Mouse (Mus musculus) adrenal gland, postnatal 4 days (tissue): Measurements from ENCODE around the gene Lgalsl. TPM values are rescaled to one million over a fixed set of nuclear protein-coding genes. Genes with fewer than 3 reads are reported as not detected.

Experiments
- DNase-seq, 2 experiments: peaks; one replicate each; pipeline ENCODE4 v3.0.0; 2021 to 2022; ENCODE audit warnings: low spot score in 2 of 2, mixed read lengths in 2 of 2
- long read RNA-seq, 2 experiments: library from polyadenylated mRNA; stranded (forward); transcript quantifications; one replicate each; pipeline ENCODE4 v2.0.0; 2021
- total RNA-seq, 2 experiments: library from RNA; stranded (reverse); gene quantifications; 2 replicates each; pipeline ENCODE4 v1.2.3; 2021

Gene Lgalsl
- 10 to 100 TPM; 41.1 to 41.6 TPM for total RNA-seq
- long read RNA-seq, experiment 1, transcript Lgalsl-201 (5 exons, 3,362 nt) = major isoform, 21 of 32 reads
- long read RNA-seq, experiment 1, partial matches to known transcripts = 2 of 32 reads
- long read RNA-seq, experiment 1, other reads (novel, unspliced or antisense) = 8 of 32 reads
- long read RNA-seq, experiment 2, transcript Lgalsl-201 (5 exons, 3,362 nt) = major isoform, 49 of 60 reads
- long read RNA-seq, experiment 2, partial matches to known transcripts = 1 of 60 reads
- long read RNA-seq, experiment 2, other reads (novel, unspliced or antisense) = 8 of 60 reads

GRCm38 (mm10) chr11:20830686-20831505 is at the start of gene Lgalsl:
Lgalsl (minus strand) TSS chr11:20831056.
- DNase-seq = peak; percentile 50 to 61

GRCm38 (mm10) chr11:20878644-20879043 is 47.8 kb upstream of the Lgalsl start:
- no peak for DNase-seq

GRCm38 (mm10) chr11:20877578-20878096 is 46.8 kb upstream of the Lgalsl start:
- no peak for DNase-seq

GRCm38 (mm10) chr11:20873386-20873785 is 42.5 kb upstream of the Lgalsl start:
- DNase-seq = no peak

- DNase-seq = peak in 1 of 2 experiments; percentile 19
Observed at GRCm38 (mm10) chr11:20872911-20873310, 42.1 kb upstream of the Lgalsl start.

- no peak for DNase-seq
Observed at GRCm38 (mm10) chr11:20872444-20872843, 41.6 kb upstream of the Lgalsl start.

- no peak for DNase-seq
Observed at GRCm38 (mm10) chr11:20869927-20870326, 39.1 kb upstream of the Lgalsl start.

GRCm38 (mm10) chr11:20865450-20865849 is 34.6 kb upstream of the Lgalsl start:
- DNase-seq = no peak

GRCm38 (mm10) chr11:20864647-20865046 is 33.8 kb upstream of the Lgalsl start:
- DNase-seq = no peak

- DNase-seq = no peak
Observed at GRCm38 (mm10) chr11:20862101-20862500, 31.2 kb upstream of the Lgalsl start.

- DNase-seq = no peak
Observed at GRCm38 (mm10) chr11:20860351-20860750, 29.5 kb upstream of the Lgalsl start.

GRCm38 (mm10) chr11:20859858-20860257 is 29.0 kb upstream of the Lgalsl start:
- DNase-seq = no peak

- DNase-seq = peak; percentile 11 to 22
Observed at GRCm38 (mm10) chr11:20858921-20859668, 28.2 kb upstream of the Lgalsl start.

- DNase-seq = no peak
Observed at GRCm38 (mm10) chr11:20857921-20858320, 27.1 kb upstream of the Lgalsl start.

- DNase-seq = no peak
Observed at GRCm38 (mm10) chr11:20854032-20854741, 23.3 kb upstream of the Lgalsl start.

- no peak for DNase-seq
Observed at GRCm38 (mm10) chr11:20850196-20850595, 19.3 kb upstream of the Lgalsl start.

- no peak for DNase-seq
Observed at GRCm38 (mm10) chr11:20849403-20849802, 18.5 kb upstream of the Lgalsl start.

- DNase-seq = no peak
Observed at GRCm38 (mm10) chr11:20837366-20837765, 6.5 kb upstream of the Lgalsl start.

GRCm38 (mm10) chr11:20831600-20832137 is 813 bp upstream of the Lgalsl start:
- DNase-seq = no peak

GRCm38 (mm10) chr11:20829993-20830685 is 717 bp downstream of the Lgalsl start:
- DNase-seq = no peak
